Mouse (Mus musculus) gastrocnemius, postnatal 14 days (tissue): Measurements from ENCODE around the gene Rnf145. TPM values are rescaled to one million over a fixed set of nuclear protein-coding genes. Genes with fewer than 3 reads are reported as not detected.

ENCODE experiments used
- DNase-seq: peaks from one replicate; pipeline ENCODE4 v3.0.0; 2021; ENCODE audit warnings: mixed read lengths
- intact Hi-C: fragments of 180-260 bp; cut with DNase I; formaldehyde crosslinking; loops from one replicate; pipeline ENCODE4 v1.15.1; 2025; ENCODE audit warnings: low total_unique reads
- long read RNA-seq, 2 experiments: library from polyadenylated mRNA; stranded (forward); transcript quantifications; one replicate each; pipeline ENCODE4 v2.0.0; 2021
- total RNA-seq, 2 experiments: library from RNA; stranded (reverse); gene quantifications; 2 replicates each; pipeline ENCODE4 v1.2.3; 2021

Gene Rnf145
- total RNA-seq = 10 to 100 TPM; 11.1 to 15.0 TPM
- long read RNA-seq, experiment 1, transcript Rnf145-201 (11 exons, 3,570 nt) = major isoform, 8 of 15 reads
- long read RNA-seq, experiment 1, partial matches to known transcripts = 3 of 15 reads
- long read RNA-seq, experiment 1, other reads (novel, unspliced or antisense) = 4 of 15 reads
- long read RNA-seq, experiment 2, transcript Rnf145-201 (11 exons, 3,570 nt) = major isoform, 13 of 21 reads
- long read RNA-seq, experiment 2, partial matches to known transcripts = 3 of 21 reads
- long read RNA-seq, experiment 2, other reads (novel, unspliced or antisense) = 5 of 21 reads

GRCm38 (mm10) chr11:44518281-44519095 lies at the start of gene Rnf145:
Rnf145 (plus strand) TSS chr11:44518964.
- DNase-seq = peak; percentile 66
- intact Hi-C loops = no loop called here

- intact Hi-C loops = no loop called here
- no peak for DNase-seq
Observed at GRCm38 (mm10) chr11:44469646-44470431, 48.9 kb upstream of the Rnf145 start.

- intact Hi-C loops = no loop called here
- peak; percentile 93 for DNase-seq
Observed at GRCm38 (mm10) chr11:44470432-44471336, 48.1 kb upstream of the Rnf145 start, which contains the start of gene Ublcp1. Ublcp1 (minus strand) TSS chr11:44470498.

- intact Hi-C loops = no loop called here
- no peak for DNase-seq
Observed at GRCm38 (mm10) chr11:44471337-44471995, 47.3 kb upstream of the Rnf145 start.

- DNase-seq = no peak
- intact Hi-C loops = no loop called here
Observed at GRCm38 (mm10) chr11:44475467-44475866, 43.3 kb upstream of the Rnf145 start.

- intact Hi-C loops = no loop called here
Observed at GRCm38 (mm10) chr11:44476445-44476844, 42.3 kb upstream of the Rnf145 start.

GRCm38 (mm10) chr11:44478382-44478781 lies 40.4 kb upstream of the Rnf145 start:
- DNase-seq = no peak
- intact Hi-C loops = no loop called here

More at GRCm38 (mm10) chr11:44476445-44476844, 42.3 kb upstream of the Rnf145 start:
- no peak for DNase-seq

- intact Hi-C loops = no loop called here
- DNase-seq = no peak
Observed at GRCm38 (mm10) chr11:44480246-44480645, 38.5 kb upstream of the Rnf145 start.

GRCm38 (mm10) chr11:44485089-44485736 lies 33.6 kb upstream of the Rnf145 start:
- DNase-seq = no peak

GRCm38 (mm10) chr11:44489117-44489516 lies 29.6 kb upstream of the Rnf145 start:
- intact Hi-C loops = no loop called here
- DNase-seq = no peak

More at GRCm38 (mm10) chr11:44485089-44485736, 33.6 kb upstream of the Rnf145 start:
- intact Hi-C loops = no loop called here

- no peak for DNase-seq
- intact Hi-C loops = no loop called here
Observed at GRCm38 (mm10) chr11:44494643-44495323, 24.0 kb upstream of the Rnf145 start.

GRCm38 (mm10) chr11:44496217-44496616 lies 22.5 kb upstream of the Rnf145 start:
- intact Hi-C loops = no loop called here
- no peak for DNase-seq

- intact Hi-C loops = no loop called here
Observed at GRCm38 (mm10) chr11:44498412-44499272, 20.1 kb upstream of the Rnf145 start.

GRCm38 (mm10) chr11:44500966-44501365 lies 17.8 kb upstream of the Rnf145 start:
- no peak for DNase-seq
- intact Hi-C loops = no loop called here

More at GRCm38 (mm10) chr11:44498412-44499272, 20.1 kb upstream of the Rnf145 start:
- no peak for DNase-seq

GRCm38 (mm10) chr11:44501477-44501876 lies 17.3 kb upstream of the Rnf145 start:
- no peak for DNase-seq
- intact Hi-C loops = no loop called here

GRCm38 (mm10) chr11:44502931-44503330 lies 15.8 kb upstream of the Rnf145 start:
- intact Hi-C loops = no loop called here
- DNase-seq = no peak
